Mouse (Mus musculus) layer of hippocampus, adult 6 months (tissue): ENCODE data around the gene Olfr109. TPM values are rescaled to one million over a fixed set of nuclear protein-coding genes. Genes with fewer than 3 reads are reported as not detected.

Source experiments
- long read RNA-seq, 2 experiments: library from polyadenylated mRNA; unstranded; transcript quantifications; one replicate each; pipeline ENCODE4 v2.0.0; 2019 to 2020
- polyA plus RNA-seq: library from polyadenylated mRNA; unstranded; fragments of <200 nt; fragmentation: Nextera tagmentation; gene quantifications from 2 replicates; pipeline ENCODE4 v1.2.3, GENCODE M21; 2021

Olfr109 gene
- polyA plus RNA-seq, result not detected in 2 replicates
- long read RNA-seq, experiment 1, result 0 reads
- long read RNA-seq, experiment 2, result 0 reads

DNA sequence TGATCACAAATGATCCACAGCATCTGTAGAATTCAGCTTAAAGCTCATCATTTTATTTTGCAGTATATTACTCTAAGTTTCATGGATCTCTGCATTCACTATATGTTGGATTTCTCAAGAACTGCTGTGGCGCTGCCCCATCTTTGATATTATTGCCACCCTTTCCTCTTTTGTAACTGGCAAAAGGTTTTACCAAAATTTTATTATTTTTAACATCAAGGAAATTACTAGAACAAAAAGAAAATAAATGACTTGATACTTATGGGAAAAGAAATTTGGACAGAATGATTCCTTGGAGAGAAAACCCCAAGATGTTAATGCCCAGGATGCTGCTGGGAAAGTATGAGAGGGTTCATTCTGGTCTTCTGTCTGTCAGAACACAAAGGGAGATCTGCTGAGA, at the start of gene Olfr109:
TSS of gene Olfr109 (plus strand) at position 301 of the 400 bp plus-strand sequence.

DNA sequence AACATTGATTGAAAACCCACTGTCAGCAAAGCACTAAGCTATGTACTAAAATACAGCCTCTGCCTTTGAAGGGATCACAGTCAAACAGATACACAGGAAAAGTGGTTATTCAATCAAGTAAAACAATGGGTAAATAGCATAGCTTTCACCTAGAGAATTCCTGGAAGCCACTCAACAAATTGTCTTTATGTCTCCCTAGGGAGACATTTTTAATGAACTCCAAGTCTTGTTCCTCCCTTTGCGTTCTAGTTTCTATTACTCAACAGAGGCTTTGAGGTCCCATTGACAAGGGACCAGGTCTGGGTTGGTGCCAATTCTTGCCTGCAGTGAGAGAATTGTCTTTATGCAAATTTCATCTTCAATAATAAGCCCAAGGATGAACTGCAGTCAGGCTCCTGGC, 13.5 kb upstream of the Olfr109 start, which contains the start of gene Olfr108:
TSS of gene Olfr108 (plus strand) at position 301 of the 400 bp plus-strand sequence.

DNA sequence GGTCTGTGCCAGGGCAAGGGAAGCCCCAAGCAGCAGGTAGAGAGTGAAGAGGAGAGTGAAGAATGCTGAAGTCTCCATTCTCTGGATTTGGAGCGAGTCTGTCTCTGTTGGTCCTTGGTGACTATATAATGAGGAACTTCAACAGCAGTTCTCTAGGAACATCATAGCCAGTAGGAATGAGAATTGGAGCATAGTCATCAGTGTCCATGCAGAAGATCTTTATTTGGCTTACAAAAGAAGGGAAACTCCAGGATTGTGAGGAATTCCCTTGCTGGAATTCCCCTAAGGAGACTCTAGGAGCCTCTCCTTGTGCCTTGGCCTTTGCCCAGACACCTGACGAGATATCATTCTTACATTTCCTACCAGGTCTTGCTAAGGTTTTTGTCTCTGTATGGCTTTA, 24.7 kb downstream of the Olfr109 start, which contains the start of gene H2-M2:
TSS of gene H2-M2 (minus strand) at position 101 of the 400 bp plus-strand sequence.

DNA sequence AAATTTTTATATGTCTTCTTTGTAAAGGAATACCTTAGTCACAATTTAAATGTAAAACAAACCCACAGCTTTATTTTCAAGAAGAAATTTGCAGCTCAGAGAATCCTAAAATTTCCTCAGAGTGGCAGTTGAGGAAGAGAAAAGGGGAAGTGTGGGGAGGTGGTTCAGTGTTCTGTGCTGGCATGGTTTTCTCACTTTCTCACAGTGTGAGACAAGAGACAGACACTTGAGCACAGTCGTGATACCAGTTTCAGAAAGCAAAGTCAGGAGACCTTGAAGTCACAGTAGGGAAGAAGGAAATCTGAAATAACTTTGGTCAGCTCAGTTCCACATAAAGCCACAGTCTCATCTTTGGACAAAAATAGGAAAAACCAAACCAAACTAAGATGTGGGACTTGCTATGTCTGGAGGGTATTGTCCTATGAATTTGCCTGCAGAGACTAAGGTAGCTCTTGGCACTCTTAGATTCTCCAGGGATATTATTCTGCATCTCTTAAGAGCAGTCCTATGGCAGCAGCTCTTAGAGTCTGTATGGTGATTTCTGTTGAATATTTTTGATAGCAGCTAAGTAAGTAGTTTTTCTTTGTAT, 33.3 kb downstream of the Olfr109 start, which contains the start of gene Olfr110:
TSS of gene Olfr110 (plus strand) at position 539 of the 589 bp plus-strand sequence.

DNA sequence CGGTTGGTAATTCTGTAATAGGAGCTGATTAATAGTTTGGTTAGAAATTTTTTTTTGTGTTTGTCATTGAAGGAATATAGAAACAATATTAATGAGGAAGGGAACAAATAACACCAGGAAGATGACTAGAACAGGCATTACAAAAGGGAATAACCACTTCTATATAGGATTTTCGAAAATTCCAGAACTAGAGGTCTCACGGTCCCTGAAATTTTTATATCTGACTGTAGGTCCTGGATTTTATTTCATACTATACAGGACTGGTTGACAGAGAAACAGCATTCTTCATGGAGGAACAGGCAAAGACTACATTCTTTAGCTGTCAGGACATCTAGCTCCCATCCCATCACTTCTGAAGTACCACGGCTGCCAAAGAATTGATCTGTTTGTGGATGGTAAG, 49.0 kb downstream of the Olfr109 start, which contains the start of gene Olfr111:
TSS of gene Olfr111 (plus strand) at position 301 of the 400 bp plus-strand sequence.

Other genes starting within 250 kb of the Olfr109 start
- gene Olfr95, start 245.8 kb upstream of the Olfr109 start, polyA plus RNA-seq, result not detected in 2 replicates
- gene Olfr96, start 238.8 kb upstream of the Olfr109 start, polyA plus RNA-seq, result not detected in 2 replicates
- not detected in 2 replicates for gene Olfr97, start 221.6 kb upstream of the Olfr109 start, polyA plus RNA-seq
- not detected in 2 replicates for gene Olfr98, start 195.2 kb upstream of the Olfr109 start, polyA plus RNA-seq
- 3.3 and 3.5 TPM in 2 replicates for gene H2-M3, start 188.7 kb upstream of the Olfr109 start, polyA plus RNA-seq
- gene Olfr99, start 175.5 kb upstream of the Olfr109 start, polyA plus RNA-seq, result not detected in 2 replicates
- gene Olfr101, start 154.6 kb upstream of the Olfr109 start, polyA plus RNA-seq, result not detected in 2 replicates
- not detected in 2 replicates for gene Olfr102, start 141.9 kb upstream of the Olfr109 start, polyA plus RNA-seq
- not detected in 2 replicates for gene Olfr103, start 119.2 kb upstream of the Olfr109 start, polyA plus RNA-seq
- gene Olfr104-ps, start 99.3 kb upstream of the Olfr109 start, polyA plus RNA-seq, result not detected in 2 replicates
- not detected in 2 replicates for gene Olfr105-ps, start 79.9 kb upstream of the Olfr109 start, polyA plus RNA-seq
- gene Olfr106-ps, start 68.5 kb upstream of the Olfr109 start, polyA plus RNA-seq, result not detected in 2 replicates
- gene Olfr107, start 59.7 kb upstream of the Olfr109 start, polyA plus RNA-seq, result not detected in 2 replicates
- not detected in 2 replicates for gene Olfr108, start 13.4 kb upstream of the Olfr109 start, polyA plus RNA-seq
- not detected in 2 replicates for gene H2-M2, start 24.6 kb downstream of the Olfr109 start, polyA plus RNA-seq
- gene Olfr110, start 33.6 kb downstream of the Olfr109 start, polyA plus RNA-seq, result not detected in 2 replicates
- gene Olfr111, start 49.1 kb downstream of the Olfr109 start, polyA plus RNA-seq, result not detected in 2 replicates
- gene Olfr112, start 110.5 kb downstream of the Olfr109 start, polyA plus RNA-seq, result not detected in 2 replicates
- gene Olfr113, start 118.7 kb downstream of the Olfr109 start, polyA plus RNA-seq, result not detected in 2 replicates
- not detected in 2 replicates for gene Olfr114, start 133.8 kb downstream of the Olfr109 start, polyA plus RNA-seq
- gene Olfr115, start 168.2 kb downstream of the Olfr109 start, polyA plus RNA-seq, result not detected in 2 replicates
- not detected in 2 replicates for gene Olfr116, start 168.3 kb downstream of the Olfr109 start, polyA plus RNA-seq
- not detected in 2 replicates for gene Olfr117, start 204.9 kb downstream of the Olfr109 start, polyA plus RNA-seq
- gene Olfr118, start 208.1 kb downstream of the Olfr109 start, polyA plus RNA-seq, result not detected in 2 replicates
- not detected in 2 replicates for gene Olfr119, start 237.6 kb downstream of the Olfr109 start, polyA plus RNA-seq